Mouse (Mus musculus) intestine, embryonic 15.5 days (tissue): ENCODE data around the gene 4930524N10Rik. TPM values are rescaled to one million over a fixed set of nuclear protein-coding genes. Genes with fewer than 3 reads are reported as not detected.

Source experiments
- ATAC-seq: fragments of 200-750 bp; cut with Nextera tagmentation; 2 replicates; pipeline ENCODE4 v1.8.0; 2017; ENCODE audit warnings: moderate TSS enrichment, moderate library complexity
- H3K27ac ChIP-seq: fragments of 300-500 bp; sonication (generic); 2 replicates; pipeline ENCODE4 v1.5.1; 2015; ENCODE audit warnings: mild to moderate bottlenecking, inconsistent platforms
- H3K27me3 ChIP-seq: fragments of 300-500 bp; sonication (generic); replicated peaks from 2 replicates; pipeline ENCODE4 v1.6.1; 2015; ENCODE audit warnings: inconsistent platforms
- H3K36me3 ChIP-seq: fragments of 300-500 bp; sonication (generic); 2 replicates; pipeline ENCODE4 v1.6.1; 2015; ENCODE audit warnings: inconsistent platforms
- H3K4me1 ChIP-seq: fragments of 300-500 bp; sonication (generic); replicated peaks from 2 replicates; pipeline ENCODE4 v1.6.1; 2015; ENCODE audit warnings: inconsistent platforms
- H3K4me2 ChIP-seq: fragments of 300-500 bp; sonication (generic); replicated peaks from 2 replicates; pipeline ENCODE4 v1.6.1; 2015; ENCODE audit warnings: mild to moderate bottlenecking, inconsistent platforms
- H3K4me3 ChIP-seq: fragments of 300-500 bp; sonication (generic); replicated peaks from 2 replicates; pipeline ENCODE4 v1.5.1; 2015; ENCODE audit warnings: inconsistent platforms
- H3K9ac ChIP-seq: fragments of 300-500 bp; sonication (generic); 2 replicates; pipeline ENCODE4 v1.6.1; 2015; ENCODE audit warnings: inconsistent platforms
- H3K9me3 ChIP-seq: fragments of 300-500 bp; sonication (generic); 2 replicates; pipeline ENCODE4 v1.6.1; 2016; ENCODE audit warnings: inconsistent platforms
- WGBS: fragments of 180-500 bp; shearing (Covaris S2); methylation state at CpG from one replicate; pipeline ENCODE4 v1.1.7; 2015; 5-methylcytosine and 5-hydroxymethylcytosine counted together
- polyA plus RNA-seq: library from polyadenylated mRNA; unstranded; fragments of >200 nt; fragmentation: Nextera tagmentation; extraction: Ambion mirVana; gene quantifications from 2 replicates; pipeline ENCODE4 v1.2.1, GENCODE M21; 2015

Gene 4930524N10Rik
- not detected in 2 replicates for polyA plus RNA-seq

DNA sequence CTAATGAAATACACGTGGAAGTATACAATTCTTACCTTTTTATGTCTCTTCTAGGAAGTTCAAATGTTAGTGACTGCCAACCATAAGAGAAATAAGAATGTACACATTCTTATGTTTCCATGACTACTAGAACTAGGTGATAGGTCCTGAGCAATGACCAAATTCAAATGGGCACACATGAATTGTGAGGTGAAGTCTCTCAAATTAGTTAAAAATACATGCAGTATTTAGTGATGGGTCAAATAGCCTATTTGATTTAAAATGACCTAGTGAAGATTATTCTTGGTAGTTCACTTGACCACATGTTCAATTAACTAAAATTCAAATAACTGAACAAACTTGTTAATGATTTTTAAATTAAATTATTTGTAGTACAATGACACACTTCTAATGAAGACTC is at the start of gene 4930524N10Rik:
TSS of gene 4930524N10Rik (minus strand) at position 101 of the 400 bp plus-strand sequence.
- 21% methylated on average over 1 of the region's 1 CpGs for WGBS
- Histone ChIP-seq H3K4me2 (no peak within 1 kb of the TSS), H3K4me3 (no peak within 1 kb of the TSS), H3K4me1 (no peaks in the 10 kb centered on the region), H3K27ac (no peak within 1 kb of the TSS), H3K9ac (no peak within 1 kb of the TSS), H3K36me3 (no peaks in the 10 kb centered on the region), H3K27me3 (no peaks in the 10 kb centered on the region), H3K9me3 (no peaks in the 10 kb centered on the region)
- ATAC-seq, result no peak

GRCm38 (mm10) chrX:154350042-154350441 is 6.8 kb upstream of the 4930524N10Rik start:
- H3K9ac ChIP-seq, result no peak overlapping the region
- H3K4me1 ChIP-seq, result no peaks in the 10 kb centered on the region
- no peak overlapping the region for H3K4me3 ChIP-seq
- H3K9me3 ChIP-seq, result no peaks in the 10 kb centered on the region
- no peak overlapping the region for H3K27ac ChIP-seq
- WGBS, result 80% methylated on average over 3 of the region's 3 CpGs
- no peak for ATAC-seq
- H3K4me2 ChIP-seq, result no peak overlapping the region
- no peaks in the 10 kb centered on the region for H3K36me3 ChIP-seq
- no peaks in the 10 kb centered on the region for H3K27me3 ChIP-seq

- no peak overlapping the region for H3K4me3 ChIP-seq
- no peaks in the 10 kb centered on the region for H3K27me3 ChIP-seq
- 85% methylated on average over 7 of the region's 7 CpGs for WGBS
- no peaks in the 10 kb centered on the region for H3K36me3 ChIP-seq
- no peak overlapping the region for H3K27ac ChIP-seq
- no peak overlapping the region for H3K4me2 ChIP-seq
- no peak for ATAC-seq
- no peaks in the 10 kb centered on the region for H3K9me3 ChIP-seq
- H3K9ac ChIP-seq, result no peak overlapping the region
- H3K4me1 ChIP-seq, result no peaks in the 10 kb centered on the region
These were observed 6.3 kb upstream of the 4930524N10Rik start for GRCm38 (mm10) chrX:154349302-154350041.

- Histone ChIP-seq H3K4me2 (no peak overlapping the region), H3K9ac (no peak overlapping the region), H3K9me3 (no peaks in the 10 kb centered on the region), H3K27me3 (no peaks in the 10 kb centered on the region), H3K4me1 (no peaks in the 10 kb centered on the region), H3K4me3 (no peak overlapping the region), H3K27ac (no peak overlapping the region), H3K36me3 (no peaks in the 10 kb centered on the region)
- WGBS, result 82% methylated on average over 3 of the region's 3 CpGs
- ATAC-seq, result no peak
These were observed 4.7 kb upstream of the 4930524N10Rik start for GRCm38 (mm10) chrX:154347933-154348332.

Other genes with a start within 250 kb of the 4930524N10Rik start
- gene Gm15140, start 222.7 kb downstream of the 4930524N10Rik start, polyA plus RNA-seq, result not detected in 2 replicates
- gene Samt4, start 138.6 kb upstream of the 4930524N10Rik start, polyA plus RNA-seq, result not detected in 2 replicates
- not detected in 2 replicates for gene Samt2, start 236.0 kb upstream of the 4930524N10Rik start, polyA plus RNA-seq